Mouse (Mus musculus) embryonic facial prominence, embryonic 12.5 days (tissue): ENCODE results near the gene Arhgap35. TPM values are rescaled to one million over a fixed set of nuclear protein-coding genes. Genes with fewer than 3 reads are reported as not detected.

Source experiments
- ATAC-seq: fragments of 200-750 bp; cut with Nextera tagmentation; 2 replicates; pipeline ENCODE4 v1.8.0; 2017; ENCODE audit not compliant: insufficient number of reproducible peaks, insufficient read depth, low FRiP score, low TSS enrichment
- H3K27ac ChIP-seq: fragments of 300-500 bp; sonication (generic); 2 replicates; pipeline ENCODE4 v1.5.1; 2016; ENCODE audit warnings: mild to moderate bottlenecking
- H3K27me3 ChIP-seq: fragments of 300-500 bp; sonication (generic); 2 replicates; pipeline ENCODE4 v1.6.1; 2016; ENCODE audit warnings: mild to moderate bottlenecking, moderate library complexity
- H3K36me3 ChIP-seq: fragments of 300-500 bp; sonication (generic); 2 replicates; pipeline ENCODE4 v1.6.1; 2016; ENCODE audit warnings: mild to moderate bottlenecking
- H3K4me1 ChIP-seq: fragments of 300-500 bp; sonication (generic); 2 replicates; pipeline ENCODE4 v1.6.1; 2016
- H3K4me2 ChIP-seq: fragments of 300-500 bp; sonication (generic); replicated peaks from 2 replicates; pipeline ENCODE4 v1.6.1; 2016; ENCODE audit warnings: mild to moderate bottlenecking, moderate library complexity
- H3K4me3 ChIP-seq: fragments of 300-500 bp; sonication (generic); 2 replicates; pipeline ENCODE4 v1.5.1; 2016; ENCODE audit warnings: mild to moderate bottlenecking
- H3K9ac ChIP-seq: fragments of 300-500 bp; sonication (generic); 2 replicates; pipeline ENCODE4 v1.6.1; 2016; ENCODE audit warnings: mild to moderate bottlenecking, moderate library complexity
- H3K9me3 ChIP-seq: fragments of 300-500 bp; sonication (generic); 2 replicates; pipeline ENCODE4 v1.6.1; 2016; ENCODE audit warnings: mild to moderate bottlenecking, moderate library complexity
- WGBS: fragments of 180-500 bp; shearing (Covaris S2); methylation state at CpG from one replicate; pipeline ENCODE4 v1.1.7; 2016; 5-methylcytosine and 5-hydroxymethylcytosine counted together
- polyA plus RNA-seq: library from polyadenylated mRNA; unstranded; fragments of >200 nt; fragmentation: Nextera tagmentation; extraction: Ambion mirVana; gene quantifications from 2 replicates; pipeline ENCODE4 v1.2.1, GENCODE M21; 2016

Arhgap35 gene
- polyA plus RNA-seq, 1 experiment from 2014 or later = 32.6 TPM

DNA sequence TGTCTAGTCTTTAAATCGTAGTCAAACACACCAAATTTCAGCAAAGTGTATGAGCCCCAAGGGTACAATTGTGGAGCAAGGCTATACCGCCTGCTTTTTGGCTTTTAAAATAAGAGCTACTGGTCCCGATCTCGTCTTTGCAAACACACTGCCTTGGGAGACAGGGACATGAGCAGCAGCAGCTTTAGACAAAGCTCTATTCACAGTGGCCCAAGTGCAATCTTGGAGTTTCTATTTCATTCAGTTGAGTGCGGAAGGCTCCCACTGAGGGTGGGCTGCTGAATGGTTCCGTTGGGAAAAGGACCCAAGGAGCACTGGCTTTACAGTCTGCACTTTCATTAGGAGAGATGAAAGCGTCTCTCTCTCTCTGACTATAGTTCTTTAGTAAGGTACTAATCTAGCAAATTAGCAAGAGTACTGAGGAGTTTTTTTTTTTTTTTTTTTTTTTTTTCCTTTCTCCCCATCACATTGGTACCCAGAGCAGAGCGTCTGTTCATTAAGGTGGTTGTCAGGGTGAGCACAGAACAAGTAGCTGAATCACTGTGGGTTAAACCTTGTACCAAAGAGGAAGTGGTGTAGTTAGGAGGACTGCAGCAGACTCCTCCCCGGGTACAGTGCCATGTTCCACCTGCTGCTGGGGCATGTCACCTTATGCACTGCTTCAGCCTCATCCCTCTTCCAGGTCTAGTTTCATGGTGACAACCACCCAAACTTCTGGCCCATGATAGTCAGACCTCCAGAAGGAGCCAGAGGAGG, 56.8 kb downstream of the Arhgap35 start:
- 0 out of 2 replicates have a peak, but pooled peaks have one; percentile 52 for ATAC-seq
- Histone ChIP-seq H3K9ac (no peak overlapping the region), H3K27ac (peak overlapping the region; percentile 38), H3K4me1 (peaks cover 34% of the 10 kb centered on the region), H3K9me3 (no peaks in the 10 kb centered on the region), H3K4me2 (no peak overlapping the region), H3K36me3 (peaks cover 35% of the 10 kb centered on the region), H3K4me3 (no peak overlapping the region), H3K27me3 (no peaks in the 10 kb centered on the region)
- 40% methylated on average over 9 of the region's 9 CpGs for WGBS

DNA sequence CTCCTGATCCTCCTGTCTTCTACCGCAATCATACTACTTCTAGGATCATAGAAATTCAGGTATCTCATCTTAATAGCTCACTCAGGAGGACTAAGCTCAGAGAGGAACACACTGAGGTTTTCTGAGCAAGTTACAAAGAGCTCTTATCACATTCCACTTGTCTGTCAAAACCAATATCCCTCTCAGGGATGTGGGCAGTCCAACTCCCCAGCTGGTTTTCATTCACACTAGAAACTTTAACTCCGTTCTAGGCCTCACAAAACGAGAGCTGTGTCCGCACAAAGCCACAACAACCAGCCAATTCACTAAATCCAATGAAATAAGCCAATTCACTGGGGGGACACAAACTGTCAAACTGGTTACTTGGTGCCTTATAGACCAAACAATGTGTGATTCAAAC, 57.5 kb downstream of the Arhgap35 start:
- H3K27ac ChIP-seq = peak overlapping the region; percentile 38
- no peak for ATAC-seq
- WGBS = 26% methylated on average over 4 of the region's 4 CpGs
- H3K4me1 ChIP-seq = peaks cover 34% of the 10 kb centered on the region
- no peak overlapping the region for H3K4me3 ChIP-seq
- no peak overlapping the region for H3K9ac ChIP-seq
- no peaks in the 10 kb centered on the region for H3K9me3 ChIP-seq
- H3K4me2 ChIP-seq = no peak overlapping the region
- H3K27me3 ChIP-seq = no peaks in the 10 kb centered on the region
- H3K36me3 ChIP-seq = peaks cover 28% of the 10 kb centered on the region

DNA sequence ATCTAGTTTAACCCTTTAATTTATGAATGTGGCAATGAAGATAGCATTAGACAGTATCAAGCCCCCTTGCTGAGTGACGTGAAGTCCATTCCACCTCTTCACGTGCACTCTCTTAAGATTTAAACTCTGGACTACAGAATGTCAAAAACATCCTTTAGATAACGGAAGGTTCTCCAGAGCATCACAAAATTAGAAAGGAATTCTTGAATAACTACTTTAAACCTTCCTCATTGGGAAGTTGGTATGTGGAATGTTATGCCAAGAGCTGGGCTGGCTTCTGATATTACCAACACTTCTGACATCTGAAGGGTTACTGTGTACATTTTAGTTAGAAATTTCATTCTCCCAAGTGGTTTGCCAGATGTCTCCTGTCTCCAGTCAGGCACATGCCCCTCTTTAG, 60.6 kb downstream of the Arhgap35 start:
- Histone ChIP-seq H3K27me3 (no peaks in the 10 kb centered on the region), H3K27ac (no peak overlapping the region), H3K9me3 (no peaks in the 10 kb centered on the region), H3K36me3 (0 out of 2 replicates have a peak, but pooled peaks cover 6% of the 10 kb centered on the region), H3K9ac (no peak overlapping the region), H3K4me3 (no peak overlapping the region), H3K4me2 (no peak overlapping the region), H3K4me1 (peaks cover 34% of the 10 kb centered on the region)
- no peak for ATAC-seq
- WGBS = 78% methylated on average over 3 of the region's 3 CpGs

DNA sequence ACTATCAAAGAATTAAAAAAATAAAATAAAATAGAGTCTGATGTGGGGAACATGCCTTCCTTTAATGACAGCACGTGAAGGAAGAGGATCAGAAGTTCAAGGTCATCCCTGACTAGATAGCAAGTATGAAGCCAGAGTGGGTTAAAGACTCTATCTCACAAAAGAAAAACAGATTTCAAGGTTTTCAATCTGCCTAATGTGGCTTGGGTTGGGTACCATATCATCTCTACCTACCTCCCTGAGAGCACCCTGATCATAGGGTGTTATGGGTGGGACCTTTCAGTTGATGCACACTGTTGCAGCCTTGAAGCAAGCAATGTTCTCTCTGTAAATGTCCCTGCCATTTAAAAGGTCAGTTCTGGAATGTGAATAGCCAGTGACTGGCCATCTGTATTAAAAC, 63.2 kb downstream of the Arhgap35 start:
- ATAC-seq = no peak
- no peaks in the 10 kb centered on the region for H3K9me3 ChIP-seq
- no peak overlapping the region for H3K4me2 ChIP-seq
- no peak overlapping the region for H3K9ac ChIP-seq
- 93% methylated on average over 1 of the region's 1 CpGs for WGBS
- H3K27me3 ChIP-seq = no peaks in the 10 kb centered on the region
- H3K4me3 ChIP-seq = no peak overlapping the region
- no peak overlapping the region for H3K27ac ChIP-seq
- H3K4me1 ChIP-seq = peaks cover 13% of the 10 kb centered on the region
- peaks cover 27% of the 10 kb centered on the region for H3K36me3 ChIP-seq

DNA sequence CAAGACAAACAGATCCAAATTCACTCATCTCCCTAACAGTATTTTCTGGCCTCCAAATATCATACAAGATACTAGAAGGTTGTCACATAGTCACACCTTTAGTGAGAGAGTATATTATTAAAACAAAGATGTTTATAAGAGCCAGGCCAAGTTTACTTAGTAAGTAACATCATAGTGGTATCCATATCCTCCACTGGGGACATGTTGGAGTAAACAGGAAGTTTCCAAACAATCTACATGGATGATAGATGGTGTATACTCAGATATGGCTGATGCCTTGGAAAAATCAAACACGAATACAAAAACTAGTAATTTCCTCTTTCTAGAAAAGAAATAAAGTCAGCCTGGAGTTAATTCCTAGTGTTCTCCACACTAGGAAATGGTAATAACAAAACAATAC, 65.5 kb downstream of the Arhgap35 start:
- H3K4me3 ChIP-seq = no peak overlapping the region
- no peak overlapping the region for H3K27ac ChIP-seq
- H3K4me2 ChIP-seq = no peak overlapping the region
- H3K36me3 ChIP-seq = peaks cover 38% of the 10 kb centered on the region
- H3K9me3 ChIP-seq = no peaks in the 10 kb centered on the region
- H3K4me1 ChIP-seq = peaks cover 5% of the 10 kb centered on the region; the same call in 1 of the 2 replicates
- no peak overlapping the region for H3K9ac ChIP-seq
- no peak for ATAC-seq
- no peaks in the 10 kb centered on the region for H3K27me3 ChIP-seq
- WGBS = 89% methylated on average over 1 of the region's 1 CpGs

DNA sequence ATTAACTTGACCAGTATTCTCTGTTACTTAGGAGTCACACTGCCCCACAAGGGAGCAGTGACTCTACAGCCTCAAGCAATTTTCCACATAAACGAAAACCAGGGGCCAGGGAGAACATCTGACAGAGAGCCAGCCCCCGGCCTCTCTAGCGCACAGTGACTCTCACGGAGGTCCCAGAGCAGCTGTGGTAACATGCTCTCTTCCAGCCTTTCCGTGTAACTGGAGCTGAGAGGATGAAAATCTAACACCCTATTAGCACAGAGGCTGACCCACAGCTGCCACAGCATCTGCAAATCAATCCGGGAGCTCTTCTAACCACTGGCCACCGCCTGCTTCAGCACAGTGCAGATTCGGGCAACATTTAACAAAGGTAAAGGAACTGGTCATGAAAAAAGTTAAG, 70.0 kb downstream of the Arhgap35 start:
- no peak overlapping the region for H3K27ac ChIP-seq
- ATAC-seq = peak; percentile 75
- whole genome bisulfite sequencing = 41% methylated on average over 8 of the region's 8 CpGs
- no peaks in the 10 kb centered on the region for H3K9me3 ChIP-seq
- no peak overlapping the region for H3K4me3 ChIP-seq
- H3K36me3 ChIP-seq = peaks cover 47% of the 10 kb centered on the region
- 0 out of 2 replicates have a peak, but pooled peaks cover 5% of the 10 kb centered on the region for H3K4me1 ChIP-seq
- no peak overlapping the region for H3K9ac ChIP-seq
- H3K4me2 ChIP-seq = no peak overlapping the region
- H3K27me3 ChIP-seq = no peaks in the 10 kb centered on the region

DNA sequence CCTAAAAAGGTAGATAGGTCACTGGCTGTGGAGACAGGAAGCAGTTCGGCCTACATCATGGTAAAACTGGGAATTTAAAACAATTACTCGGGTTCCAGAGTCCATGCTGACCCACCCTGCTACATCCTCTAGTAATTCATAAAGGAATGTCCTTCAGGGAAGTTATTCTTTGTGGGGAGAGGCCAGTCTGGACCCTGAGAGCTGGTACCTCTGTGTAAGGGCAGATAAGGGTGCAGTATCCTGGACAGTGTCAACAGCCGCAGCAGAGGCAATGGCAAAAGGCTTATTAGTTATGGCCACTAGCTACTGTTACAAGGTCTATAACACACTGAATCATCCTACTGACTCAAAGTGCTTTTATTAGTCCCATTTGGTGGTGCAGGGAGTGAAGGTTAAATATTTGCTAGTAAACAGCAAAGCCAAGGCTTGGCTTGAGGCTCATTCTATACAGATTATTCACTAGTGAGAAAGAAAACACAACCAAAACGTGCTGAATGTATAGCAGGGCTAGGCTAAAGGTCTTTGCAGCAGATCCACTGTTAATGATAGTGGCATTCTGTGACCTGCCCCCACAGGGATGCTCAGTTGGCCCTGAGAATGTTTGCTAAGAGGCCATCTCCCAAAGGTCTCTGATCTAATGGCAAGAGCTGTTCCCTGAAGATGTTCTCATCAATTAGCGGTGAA, 77.4 kb downstream of the Arhgap35 start:
- Histone ChIP-seq H3K4me2 (no peak overlapping the region), H3K4me1 (no peaks in the 10 kb centered on the region), H3K4me3 (no peak overlapping the region), H3K27ac (no peak overlapping the region), H3K9me3 (no peaks in the 10 kb centered on the region), H3K27me3 (no peaks in the 10 kb centered on the region), H3K36me3 (peaks cover 52% of the 10 kb centered on the region), H3K9ac (no peak overlapping the region)
- 89% methylated on average over 5 of the region's 5 CpGs for WGBS
- ATAC-seq = no peak

DNA sequence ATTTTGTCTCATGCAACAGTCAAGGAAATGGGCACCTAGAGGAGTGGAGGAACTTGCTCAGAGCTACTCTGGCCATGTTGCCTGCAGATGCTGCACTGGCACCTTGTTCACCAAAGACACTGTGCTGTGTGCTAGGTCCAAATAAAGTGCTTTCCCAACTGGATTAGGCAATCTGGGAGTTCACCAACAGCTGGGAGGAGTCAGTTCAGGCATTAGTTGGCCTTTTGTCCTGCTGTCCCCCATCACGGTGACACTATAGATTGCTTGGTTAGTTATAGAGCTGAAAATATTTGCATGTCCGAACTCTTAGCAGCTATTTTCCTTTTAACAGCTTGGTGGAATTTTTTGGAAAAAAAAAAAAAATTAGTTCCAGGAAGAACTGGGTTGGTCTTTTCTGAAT, 88.8 kb downstream of the Arhgap35 start:
- Histone ChIP-seq H3K4me1 (no peaks in the 10 kb centered on the region), H3K27ac (no peak overlapping the region), H3K9me3 (no peaks in the 10 kb centered on the region), H3K9ac (no peak overlapping the region), H3K4me2 (no peak overlapping the region), H3K36me3 (peaks cover 8% of the 10 kb centered on the region), H3K4me3 (no peak overlapping the region), H3K27me3 (no peaks in the 10 kb centered on the region)
- 95% methylated on average over 2 of the region's 2 CpGs for WGBS
- ATAC-seq = no peak

- no peak for ATAC-seq
- Histone ChIP-seq H3K4me2 (no peak overlapping the region), H3K27ac (no peak overlapping the region), H3K4me3 (no peak overlapping the region), H3K9ac (no peak overlapping the region), H3K9me3 (no peaks in the 10 kb centered on the region), H3K36me3 (peaks cover 11% of the 10 kb centered on the region), H3K4me1 (no peaks in the 10 kb centered on the region), H3K27me3 (no peaks in the 10 kb centered on the region)
- 93% methylated on average over 3 of the region's 3 CpGs for WGBS
Observed at GRCm38 (mm10) chr7:16525448-16525847, 89.3 kb downstream of the Arhgap35 start.

DNA sequence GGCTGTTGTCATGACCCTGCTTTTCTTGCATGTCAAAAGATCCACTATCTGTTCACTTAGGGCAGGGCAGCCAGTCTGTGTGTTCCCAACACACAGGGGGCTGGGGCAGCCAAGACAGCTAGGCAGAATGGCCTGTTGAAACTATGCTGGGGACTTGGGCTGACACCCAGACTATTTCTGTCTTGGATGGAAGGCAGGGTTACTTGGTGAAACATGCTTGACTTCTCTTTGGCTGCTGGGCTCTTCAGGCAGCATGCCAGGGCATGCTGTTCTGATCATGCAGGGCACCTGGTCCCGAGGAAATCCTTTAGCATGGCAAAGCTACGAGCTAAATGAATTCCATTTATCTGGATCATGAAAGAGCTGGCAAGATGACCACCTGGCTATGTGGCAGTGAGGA, 90.5 kb downstream of the Arhgap35 start:
- no peak overlapping the region for H3K9ac ChIP-seq
- no peaks in the 10 kb centered on the region for H3K4me1 ChIP-seq
- no peaks in the 10 kb centered on the region for H3K27me3 ChIP-seq
- H3K9me3 ChIP-seq = no peaks in the 10 kb centered on the region
- H3K4me3 ChIP-seq = no peak overlapping the region
- no peak for ATAC-seq
- WGBS = 86% methylated on average over 2 of the region's 2 CpGs
- H3K36me3 ChIP-seq = peaks cover 17% of the 10 kb centered on the region
- no peak overlapping the region for H3K27ac ChIP-seq
- H3K4me2 ChIP-seq = no peak overlapping the region

- Histone ChIP-seq H3K27me3 (no peaks in the 10 kb centered on the region), H3K4me3 (no peak overlapping the region), H3K4me1 (no peaks in the 10 kb centered on the region), H3K9ac (no peak overlapping the region), H3K27ac (no peak overlapping the region), H3K9me3 (no peaks in the 10 kb centered on the region), H3K36me3 (peaks cover 26% of the 10 kb centered on the region; the same call in 1 of the 2 replicates), H3K4me2 (no peak overlapping the region)
- ATAC-seq = no peak
- 99% methylated on average over 2 of the region's 2 CpGs for WGBS
Observed at GRCm38 (mm10) chr7:16519310-16519709, 95.5 kb downstream of the Arhgap35 start.

GRCm38 (mm10) chr7:16517198-16517597, 97.6 kb downstream of the Arhgap35 start:
- no peak overlapping the region for H3K27ac ChIP-seq
- no peaks in the 10 kb centered on the region for H3K9me3 ChIP-seq
- H3K27me3 ChIP-seq = no peaks in the 10 kb centered on the region
- ATAC-seq = no peak
- peaks cover 31% of the 10 kb centered on the region for H3K36me3 ChIP-seq
- H3K4me2 ChIP-seq = no peak overlapping the region
- no peaks in the 10 kb centered on the region for H3K4me1 ChIP-seq
- H3K9ac ChIP-seq = no peak overlapping the region
- 88% methylated on average over 5 of the region's 5 CpGs for WGBS
- H3K4me3 ChIP-seq = no peak overlapping the region
